Mouse (Mus musculus): Measurements from ENCODE around the gene Ddx23. TPM values are rescaled to one million over a fixed set of nuclear protein-coding genes. Genes with fewer than 3 reads are reported as not detected.

Gene Ddx23
- polyA plus RNA-seq (2012; rRNA removed), result 30.2 and 31.3 TPM in 2 replicates

- peak; percentile 75 for DNase-seq (ENCODE audit: low read depth)
Measured at GRCm38 (mm10) chr15:98662567-98663545, at the start of gene Ddx23. Gene Ddx23 (minus strand): TSS chr15:98662894.

- no peak for DNase-seq (ENCODE audit: low read depth)
Measured at GRCm38 (mm10) chr15:98710442-98710841, 47.7 kb upstream of the Ddx23 start.

- no peak for DNase-seq (ENCODE audit: low read depth)
Measured at GRCm38 (mm10) chr15:98707766-98708372, 45.2 kb upstream of the Ddx23 start, which contains the start of gene Ccdc65. Gene Ccdc65 (plus strand): TSS chr15:98708207.

GRCm38 (mm10) chr15:98704312-98704711 lies 41.6 kb upstream of the Ddx23 start:
- no peak for DNase-seq (ENCODE audit: low read depth)

GRCm38 (mm10) chr15:98699190-98700105 lies 36.8 kb upstream of the Ddx23 start:
- no peak for DNase-seq (ENCODE audit: low read depth)

GRCm38 (mm10) chr15:98696216-98696615 lies 33.5 kb upstream of the Ddx23 start:
- DNase-seq (ENCODE audit: low read depth), result no peak

GRCm38 (mm10) chr15:98695726-98696125 lies 33.0 kb upstream of the Ddx23 start:
- DNase-seq (ENCODE audit: low read depth), result no peak

GRCm38 (mm10) chr15:98692171-98692715 lies 29.5 kb upstream of the Ddx23 start:
- no peak for DNase-seq (ENCODE audit: low read depth)

- no peak for DNase-seq (ENCODE audit: low read depth)
Measured at GRCm38 (mm10) chr15:98691486-98692147, 28.9 kb upstream of the Ddx23 start.

- no peak for DNase-seq (ENCODE audit: low read depth)
Measured at GRCm38 (mm10) chr15:98689682-98690081, 27.0 kb upstream of the Ddx23 start.

GRCm38 (mm10) chr15:98685926-98686325 lies 23.2 kb upstream of the Ddx23 start:
- no peak for DNase-seq (ENCODE audit: low read depth)

GRCm38 (mm10) chr15:98683746-98684145 lies 21.1 kb upstream of the Ddx23 start:
- DNase-seq (ENCODE audit: low read depth), result no peak

GRCm38 (mm10) chr15:98683177-98683576 lies 20.5 kb upstream of the Ddx23 start:
- DNase-seq (ENCODE audit: low read depth), result no peak

GRCm38 (mm10) chr15:98681633-98682032 lies 18.9 kb upstream of the Ddx23 start:
- no peak for DNase-seq (ENCODE audit: low read depth)

- DNase-seq (ENCODE audit: low read depth), result no peak
Measured at GRCm38 (mm10) chr15:98680660-98681059, 18.0 kb upstream of the Ddx23 start.

- DNase-seq (ENCODE audit: low read depth), result no peak
Measured at GRCm38 (mm10) chr15:98677977-98678376, 15.3 kb upstream of the Ddx23 start.

GRCm38 (mm10) chr15:98676940-98677728 lies 14.4 kb upstream of the Ddx23 start, which contains the start of gene Rnd1:
Gene Rnd1 (minus strand): TSS chr15:98677461.
- no peak for DNase-seq (ENCODE audit: low read depth)

- no peak for DNase-seq (ENCODE audit: low read depth)
Measured at GRCm38 (mm10) chr15:98676471-98676870, 13.8 kb upstream of the Ddx23 start.

GRCm38 (mm10) chr15:98675634-98676250 lies 13.0 kb upstream of the Ddx23 start:
- no peak for DNase-seq (ENCODE audit: low read depth)
